ENCODE assay signal across 14 mouse cellular contexts in genomic region chr3:138613680-138614079, GRCm38 (mm10).
DNase-seq lines count a peak whose midpoint lies in the region; ATAC-seq lines count a peak whose summit lies in the region.
"Had no signal": no experiment of that assay in that cellular context is flagged by ENCODE, and none has a peak within 500 bp of the region (broad histone marks: within the 10 kb centered on the region; RNA-seq: fewer than 3 reads in every experiment).

No protein-coding gene starts in this region.

- H3K36me3 ChIP-seq in liver, embryonic 11.5 days (ENCODE audit: control insufficient read depth, insufficient read depth, low read length), result no peaks in the 10 kb centered on the region
- H3K36me3 ChIP-seq: forebrain, embryonic 12.5 days; neural tube, embryonic 12.5 days had no signal

- H3K9me3 ChIP-seq in liver, embryonic 11.5 days (ENCODE audit: control insufficient read depth, low read length), result no peaks in the 10 kb centered on the region
- H3K9me3 ChIP-seq: forebrain, embryonic 12.5 days; neural tube, embryonic 12.5 days had no signal

- ATAC-seq in cerebellum, adult (ENCODE audit: insufficient number of reproducible peaks, low FRiP score, low TSS enrichment), result no peak
- ATAC-seq in liver, embryonic 11.5 days (replicated peaks; ENCODE audit: low FRiP score), result peak; percentile 30

- WGBS in liver, embryonic 11.5 days, result 75% methylated on average over 3 of the region's 3 CpGs

- no peak overlapping the region for H3K4me3 ChIP-seq in liver, embryonic 11.5 days (ENCODE audit: low read depth, low read length)
- H3K4me3 ChIP-seq: forebrain, embryonic 12.5 days; left cerebral cortex, adult 2 months; neural tube, embryonic 12.5 days had no signal

- H3K4me1 ChIP-seq in liver, embryonic 11.5 days (replicated peaks; ENCODE audit: control insufficient read depth, insufficient read depth, low read length), result peaks cover 19% of the 10 kb centered on the region

- peak; percentile 13 to 24 for DNase-seq in cerebellum, postnatal 10 days
- peak; percentile 26 for DNase-seq in kidney, postnatal 10 days
- no peak for DNase-seq in kidney, postnatal 14 days
- peak; percentile 26 for DNase-seq in MEL-GATA-1-ER (ENCODE audit: extremely low read depth, low read depth)
- DNase-seq in liver, embryonic 11.5 days (ENCODE audit: low spot score), result no peak
- DNase-seq in layer of hippocampus, adult 18-20 months (ENCODE audit: low spot score in 2 of 2), result no peak
- no peak for DNase-seq in embryo, embryonic 10.5 days (ENCODE audit: low spot score)
- DNase-seq: kidney, adult 8-10 months; right cerebral cortex, postnatal 4 days; thymus, postnatal 4 days had no signal

- peak overlapping the region; percentile 54 for H3K4me2 ChIP-seq in liver, embryonic 11.5 days
- H3K4me2 ChIP-seq: forebrain, embryonic 12.5 days; neural tube, embryonic 12.5 days had no signal

- H3K27ac ChIP-seq in liver, embryonic 11.5 days (ENCODE audit: low read depth, low read length), result peak overlapping the region; percentile 41; the same call in 1 of the 2 replicates
- H3K27ac ChIP-seq: forebrain, embryonic 12.5 days; left cerebral cortex, adult 2 months; neural tube, embryonic 12.5 days had no signal

- H3K9ac ChIP-seq in liver, embryonic 11.5 days (ENCODE audit: low read depth, low read length), result no peak overlapping the region
- H3K9ac ChIP-seq: forebrain, embryonic 12.5 days; neural tube, embryonic 12.5 days had no signal

- H3K27me3 ChIP-seq in liver, embryonic 11.5 days (replicated peaks; ENCODE audit: control insufficient read depth, insufficient read depth, low read length), result no peaks in the 10 kb centered on the region
- H3K27me3 ChIP-seq: forebrain, embryonic 12.5 days; neural tube, embryonic 12.5 days had no signal

Comparison
In these comparisons a context has a peak if more than half of its experiments do, and no peak if none do; other contexts are left out.
1. DNase-seq: peak in cerebellum, postnatal 10 days (2 of 2), kidney, postnatal 10 days (single experiment) and MEL-GATA-1-ER (single experiment); none in kidney, postnatal 14 days (single experiment), liver, embryonic 11.5 days (single experiment), layer of hippocampus, adult 18-20 months (0 of 2) and embryo, embryonic 10.5 days (single experiment).